Mouse (Mus musculus) heart, postnatal 14 days (tissue): ENCODE results near the gene Gm20532. TPM values are rescaled to one million over a fixed set of nuclear protein-coding genes. Genes with fewer than 3 reads are reported as not detected.

Experiments used
- DNase-seq, 2 experiments: peaks; one replicate each; pipeline ENCODE4 v3.0.0; 2021 to 2022
- intact Hi-C: fragments of 180-260 bp; cut with DNase I; formaldehyde crosslinking; loops from one replicate; pipeline ENCODE4 v1.15.1; 2025
- total RNA-seq, 2 experiments: library from RNA; stranded (reverse); gene quantifications; 2 replicates each; pipeline ENCODE4 v1.2.3; 2021

The Gm20532 gene
- total RNA-seq, 2 experiments from 2014 or later: not detected

GRCm38 (mm10) chr2:26611896-26612295, 25.5 kb downstream of the Gm20532 start:
- intact Hi-C loops: no loop called here
- no peak for DNase-seq

GRCm38 (mm10) chr2:26614903-26615302, 28.5 kb downstream of the Gm20532 start:
- peak; percentile 39 to 62 for DNase-seq
- intact Hi-C loops: no loop called here

- intact Hi-C loops: no loop called here
- DNase-seq: no peak
Observed at GRCm38 (mm10) chr2:26615459-26616124, 29.2 kb downstream of the Gm20532 start.

- no peak for DNase-seq
- intact Hi-C loops: no loop called here
Observed at GRCm38 (mm10) chr2:26617331-26617730, 30.9 kb downstream of the Gm20532 start.

GRCm38 (mm10) chr2:26617928-26618327, 31.5 kb downstream of the Gm20532 start:
- intact Hi-C loops: no loop called here

GRCm38 (mm10) chr2:26621246-26621645, 34.8 kb downstream of the Gm20532 start:
- no peak for DNase-seq
- intact Hi-C loops: no loop called here

More at GRCm38 (mm10) chr2:26617928-26618327, 31.5 kb downstream of the Gm20532 start:
- DNase-seq: no peak

- no peak for DNase-seq
- intact Hi-C loops: no loop called here
Observed at GRCm38 (mm10) chr2:26622984-26623383, 36.5 kb downstream of the Gm20532 start.

GRCm38 (mm10) chr2:26625419-26625818, 39.0 kb downstream of the Gm20532 start:
- no peak for DNase-seq
- intact Hi-C loops: no loop called here

- DNase-seq: no peak
- intact Hi-C loops: no loop called here
Observed at GRCm38 (mm10) chr2:26626081-26626480, 39.6 kb downstream of the Gm20532 start.

- intact Hi-C loops: no loop called here
Observed at GRCm38 (mm10) chr2:26627921-26628739, 41.7 kb downstream of the Gm20532 start, which contains the start of gene Fam69b. TSS of gene Fam69b (plus strand) at chr2:26628457.

GRCm38 (mm10) chr2:26628792-26629437, 42.5 kb downstream of the Gm20532 start:
- intact Hi-C loops: no loop called here
- no peak for DNase-seq

More at GRCm38 (mm10) chr2:26627921-26628739, 41.7 kb downstream of the Gm20532 start, which contains the start of gene Fam69b:
- peak; percentile 83 to 85 for DNase-seq

GRCm38 (mm10) chr2:26632541-26633395, 46.3 kb downstream of the Gm20532 start:
- intact Hi-C loops: no loop called here
- no peak for DNase-seq

- intact Hi-C loops: no loop called here
- no peak for DNase-seq
Observed at GRCm38 (mm10) chr2:26633953-26634530, 47.6 kb downstream of the Gm20532 start.

- intact Hi-C loops: no loop called here
- no peak for DNase-seq
Observed at GRCm38 (mm10) chr2:26634629-26635488, 48.4 kb downstream of the Gm20532 start.

GRCm38 (mm10) chr2:26635489-26636324, 49.3 kb downstream of the Gm20532 start:
- intact Hi-C loops: no loop called here
- no peak for DNase-seq

GRCm38 (mm10) chr2:26636325-26636635, 49.8 kb downstream of the Gm20532 start:
- no peak for DNase-seq
- intact Hi-C loops: no loop called here

- intact Hi-C loops: no loop called here
- DNase-seq: no peak
Observed at GRCm38 (mm10) chr2:26637316-26637932, 51.0 kb downstream of the Gm20532 start.

GRCm38 (mm10) chr2:26638039-26638438, 51.6 kb downstream of the Gm20532 start:
- DNase-seq: no peak
- intact Hi-C loops: loop anchor here (2.0 kb wide), 1 partner anchor 31 kb away; no protein-coding TSS in a partner anchor
